Mouse (Mus musculus): ENCODE measurements at regions not wholly inside any gene's neighbourhood (a gene's known extent, or its start where the extent isn't known, plus 50 kb on each side); places are given as distances from the start of the nearest gene placed in this dataset.
"Not testable (repeated sequence)": the region's sequence is repeated elsewhere in the genome, so short reads cannot be mapped to it uniquely, and the experiment has no call there.

DNA sequence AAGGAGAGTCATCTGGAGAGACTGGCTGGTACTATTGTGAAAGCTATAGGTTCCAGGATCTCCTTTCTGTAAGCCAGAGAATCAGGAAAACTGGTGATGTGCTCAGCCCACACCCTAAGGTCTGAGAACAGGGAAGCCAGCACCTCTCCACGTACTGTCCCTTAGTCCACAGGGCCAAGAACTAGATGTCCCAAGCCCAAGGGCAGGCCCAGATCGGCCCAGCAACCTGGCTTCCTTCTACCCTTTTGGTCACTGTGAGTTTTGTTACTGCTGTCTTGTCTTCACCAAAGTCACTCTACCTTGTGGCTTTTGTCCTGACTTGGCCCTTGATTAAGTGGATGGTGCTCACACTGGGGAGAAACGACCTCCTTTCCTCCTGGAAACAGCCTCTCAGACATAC lies 107.8 kb upstream of the Spata13 start:
- no peak for DNase-seq (ENCODE audit: low read depth, low spot score)

DNA sequence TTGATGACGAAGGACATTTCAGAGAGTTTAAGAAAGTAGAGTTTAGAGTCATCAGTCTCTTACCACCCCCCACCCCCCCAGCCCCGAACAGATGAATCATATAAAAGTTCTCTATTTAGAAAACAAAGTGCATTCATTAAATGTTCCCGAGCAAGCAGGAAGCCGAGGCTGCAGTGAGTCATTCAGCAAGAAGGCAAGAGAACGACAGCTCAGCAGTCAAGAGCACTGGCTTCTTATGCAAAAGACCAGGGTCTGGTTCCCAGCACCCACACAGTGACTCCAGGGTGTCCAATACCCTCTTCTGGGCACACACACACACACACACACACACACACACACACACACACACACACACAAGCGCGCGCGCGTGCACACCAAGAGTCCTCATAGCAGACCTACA lies 107.0 kb upstream of the Spata13 start:
- DNase-seq (ENCODE audit: low read depth, low spot score) = no peak

DNA sequence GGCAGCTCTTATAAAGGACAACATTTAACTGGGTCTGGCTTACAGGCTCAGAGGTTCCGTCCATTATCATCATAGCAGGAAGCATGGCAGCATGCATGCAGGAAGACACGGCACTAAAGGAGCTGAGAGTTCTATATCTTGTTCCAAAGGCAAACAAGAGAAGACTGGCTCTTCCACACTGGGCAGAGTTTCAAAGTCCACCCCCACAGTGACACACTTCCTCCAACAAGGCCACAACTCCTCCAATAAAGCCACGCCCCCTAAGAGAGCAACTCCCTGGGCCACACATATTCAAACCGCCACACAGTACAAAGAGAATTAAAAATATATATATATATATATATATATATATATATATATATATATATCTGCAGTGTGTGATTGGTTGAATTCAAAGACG lies 105.8 kb upstream of the Spata13 start:
- no peak for DNase-seq (ENCODE audit: low read depth, low spot score)

DNA sequence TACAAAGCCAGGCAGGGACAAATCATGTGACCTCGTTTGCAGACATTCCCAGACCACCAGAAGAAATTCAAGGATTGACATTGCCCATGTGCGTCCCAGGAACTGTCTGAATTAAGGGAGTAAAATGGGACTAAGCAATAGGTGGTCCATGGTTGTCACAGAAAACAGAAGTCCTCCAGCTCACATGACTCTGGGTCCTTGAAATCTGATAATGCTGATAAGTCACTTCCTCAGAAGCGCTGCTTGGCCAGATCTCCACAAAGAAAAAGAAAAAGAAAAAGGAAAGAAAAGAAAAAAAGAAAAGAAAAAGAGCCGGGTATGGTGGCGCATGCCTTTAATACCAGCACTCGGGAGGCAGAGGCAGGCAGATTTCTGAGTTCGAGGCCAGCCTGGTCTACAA lies 105.3 kb upstream of the Spata13 start:
- DNase-seq (ENCODE audit: low read depth, low spot score) = no peak

DNA sequence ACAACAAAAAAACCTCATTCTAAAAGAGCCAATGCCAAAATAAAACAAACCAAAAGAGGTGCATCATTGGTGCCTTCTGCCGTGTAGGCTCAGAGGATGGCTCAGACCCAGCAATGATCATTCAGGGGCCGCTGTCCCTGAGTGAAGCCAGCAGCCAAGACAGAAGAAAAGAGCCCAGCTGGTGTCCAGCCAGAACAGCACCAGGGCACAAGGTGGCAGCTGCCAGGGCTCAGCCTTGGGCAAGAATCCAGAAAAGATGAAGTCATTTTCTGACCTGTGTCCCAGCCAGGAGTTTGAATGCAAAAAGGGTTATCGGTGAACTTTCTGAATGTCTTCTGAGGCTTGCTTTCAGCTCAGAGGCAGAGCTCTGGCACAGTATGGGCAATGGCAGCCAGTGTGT lies 104.8 kb upstream of the Spata13 start:
- DNase-seq (ENCODE audit: low read depth, low spot score) = no peak

DNA sequence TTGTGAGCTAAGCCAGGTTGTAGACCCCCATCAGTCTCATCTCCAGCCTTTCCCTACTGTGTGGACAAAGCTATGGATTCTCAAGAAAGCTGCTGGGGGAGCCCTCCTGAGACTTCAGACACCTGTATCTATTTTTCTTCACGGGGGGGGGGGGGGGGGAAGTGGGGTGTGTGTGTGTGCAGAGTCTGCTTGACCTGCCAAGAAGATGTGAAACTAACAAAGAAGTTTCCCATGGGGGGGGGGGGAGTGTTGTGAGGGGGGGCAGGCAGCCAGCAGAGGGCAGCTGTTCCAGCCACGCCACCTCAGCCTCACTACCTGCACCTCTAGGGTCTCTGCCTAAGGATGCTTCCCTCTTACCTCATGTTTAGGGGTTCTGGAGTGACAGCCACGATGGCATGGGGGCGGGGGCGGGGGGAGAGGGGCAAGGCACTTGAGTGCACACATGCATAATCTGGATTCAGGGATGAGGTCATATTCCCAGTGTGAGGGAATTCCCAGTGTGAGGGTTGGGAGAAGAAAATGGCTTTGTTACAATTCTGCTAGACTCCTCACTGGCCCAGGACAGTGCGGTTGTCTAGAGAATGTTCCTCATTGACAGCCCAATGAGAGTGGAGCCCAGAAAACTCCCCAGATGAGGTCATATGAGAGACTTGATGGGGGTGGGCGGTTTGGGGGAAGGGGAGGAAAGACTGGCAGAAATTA lies 104.0 kb upstream of the Spata13 start:
- no peak for DNase-seq (ENCODE audit: low read depth, low spot score)

DNA sequence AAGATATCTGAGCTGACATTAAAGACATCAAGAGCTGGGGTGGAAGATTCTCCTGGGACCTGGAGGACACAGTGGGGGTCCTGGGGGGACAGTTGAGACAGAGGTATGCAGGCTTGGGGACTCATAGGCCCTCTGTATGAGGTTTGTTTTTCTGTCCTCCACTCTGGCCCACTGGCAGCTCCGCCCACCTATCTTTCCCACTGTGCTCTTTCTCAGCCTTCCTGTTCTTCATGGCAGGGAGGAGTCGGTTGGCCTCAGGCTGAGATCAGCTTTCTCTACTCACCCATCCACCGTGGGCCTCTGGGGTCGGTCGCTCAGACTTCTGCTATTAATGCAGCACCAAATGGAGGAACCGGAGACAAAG lies 103.5 kb upstream of the Spata13 start:
- DNase-seq (ENCODE audit: low read depth, low spot score) = no peak

DNA sequence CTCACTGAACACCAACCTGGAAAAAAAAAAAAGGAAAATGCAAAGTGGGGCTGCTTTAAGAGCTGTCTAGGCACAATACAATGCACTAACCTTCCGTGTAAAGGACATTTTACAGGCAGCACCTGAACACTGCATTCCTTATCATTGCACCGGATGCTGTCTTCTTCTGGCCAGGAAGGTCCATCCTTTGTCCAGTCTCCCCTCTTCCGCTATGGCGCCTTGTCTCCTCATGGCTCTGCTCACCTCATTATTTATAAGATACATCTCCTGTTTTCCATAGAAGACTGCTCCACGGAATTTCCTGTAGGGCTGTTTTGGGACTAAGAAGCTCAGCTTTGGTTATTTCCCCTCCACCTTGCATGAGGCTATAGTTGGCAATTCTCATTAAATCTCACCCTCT lies 102.8 kb upstream of the Spata13 start:
- DNase-seq (ENCODE audit: low read depth, low spot score) = no peak

DNA sequence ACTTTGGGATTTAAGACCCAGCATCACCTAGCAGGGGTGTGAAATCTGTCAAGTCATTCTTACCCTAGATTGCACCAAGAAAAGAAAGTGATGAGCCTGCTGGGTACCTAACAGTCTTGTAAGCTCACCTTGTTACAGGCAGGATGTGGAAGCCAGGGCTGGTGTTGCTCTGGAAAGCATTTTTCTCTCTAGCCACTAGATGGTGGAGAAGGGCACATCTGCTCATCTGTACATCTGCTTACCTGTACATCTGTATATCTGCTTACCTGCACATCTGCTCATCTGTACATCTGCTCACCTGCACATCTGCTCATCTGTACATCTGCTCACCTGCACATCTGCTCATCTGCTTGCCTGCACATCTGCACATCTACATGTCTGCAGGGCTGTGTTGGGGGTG lies 102.0 kb upstream of the Spata13 start:
- DNase-seq (ENCODE audit: low read depth, low spot score) = no peak

DNA sequence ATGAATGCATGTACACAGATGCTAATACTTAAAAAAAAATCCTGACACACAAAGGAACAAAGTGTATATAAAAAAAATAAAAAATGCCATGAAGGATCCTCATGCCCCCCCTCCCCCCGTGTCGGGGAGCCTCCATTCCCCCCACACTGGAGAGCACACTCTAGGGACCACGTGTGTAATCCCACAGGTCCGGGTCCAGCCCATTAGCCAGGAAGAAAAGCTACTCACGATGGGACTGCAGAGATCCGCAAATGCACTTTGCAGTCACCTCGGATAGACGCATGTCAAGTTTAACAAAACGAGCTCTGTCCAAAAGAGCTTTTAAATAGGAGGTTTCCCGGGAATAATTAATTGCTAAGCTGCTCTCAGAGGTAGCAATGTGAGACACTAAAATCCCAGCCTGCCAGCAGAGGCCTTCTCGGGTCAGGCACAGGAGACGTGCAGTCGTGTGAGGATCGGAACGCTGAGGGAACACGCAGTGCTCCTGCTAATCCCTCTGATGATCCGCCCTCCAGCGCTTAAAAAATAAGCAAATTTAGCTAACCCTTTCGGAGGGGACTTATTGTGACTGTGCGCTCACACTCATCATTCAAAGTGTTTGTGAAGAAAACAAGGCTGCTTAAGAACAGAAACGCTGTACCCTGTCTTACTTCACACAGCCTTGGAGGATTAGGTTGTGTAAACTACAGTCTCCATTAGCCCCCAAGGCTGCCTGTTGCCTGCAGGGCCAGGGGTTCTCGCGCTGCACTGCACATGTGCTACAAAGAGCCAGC lies 100.2 kb upstream of the Spata13 start:
- no peak for DNase-seq (ENCODE audit: low read depth, low spot score)

DNA sequence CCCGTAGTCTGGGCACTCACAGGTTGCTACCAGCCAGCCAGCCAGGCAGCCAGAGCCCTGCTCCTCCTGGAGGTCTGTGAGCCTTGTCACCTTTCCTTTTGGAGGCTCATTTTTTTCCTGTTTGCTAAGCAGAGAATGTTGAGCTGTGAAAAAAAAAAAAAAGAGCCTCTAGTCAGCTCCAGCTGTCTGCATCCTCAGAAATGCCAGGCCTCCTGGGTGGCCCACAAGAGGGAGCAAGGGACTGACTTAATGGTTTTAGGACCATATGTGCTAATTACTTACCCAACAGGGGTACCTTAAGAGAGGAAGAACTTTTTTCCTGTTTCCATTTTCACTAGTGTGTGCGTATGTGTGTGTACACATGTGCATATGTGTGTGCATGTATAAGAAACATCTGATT lies 94.8 kb upstream of the Spata13 start:
- no peak for DNase-seq (ENCODE audit: low read depth, low spot score)

DNA sequence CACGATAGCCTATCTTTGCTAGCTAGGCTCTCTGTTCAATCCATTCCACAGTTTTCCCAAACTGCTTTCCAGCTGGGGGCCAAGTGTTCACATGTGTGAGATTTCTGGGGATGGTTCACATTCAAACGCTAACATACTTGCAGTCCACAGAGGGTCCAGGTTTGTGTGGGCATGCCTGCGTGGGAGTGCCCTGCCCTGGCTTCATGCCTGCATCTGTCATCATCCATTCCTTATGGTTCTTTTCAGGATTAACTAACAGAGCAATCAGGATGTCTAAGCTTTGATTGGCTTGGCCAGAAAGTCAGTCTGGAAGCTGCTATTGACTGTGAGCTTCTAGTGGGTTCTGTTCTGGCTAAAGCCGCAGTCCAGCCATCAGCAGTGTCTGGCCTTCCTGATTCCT lies 93.7 kb upstream of the Spata13 start:
- DNase-seq (ENCODE audit: low read depth, low spot score) = no peak

DNA sequence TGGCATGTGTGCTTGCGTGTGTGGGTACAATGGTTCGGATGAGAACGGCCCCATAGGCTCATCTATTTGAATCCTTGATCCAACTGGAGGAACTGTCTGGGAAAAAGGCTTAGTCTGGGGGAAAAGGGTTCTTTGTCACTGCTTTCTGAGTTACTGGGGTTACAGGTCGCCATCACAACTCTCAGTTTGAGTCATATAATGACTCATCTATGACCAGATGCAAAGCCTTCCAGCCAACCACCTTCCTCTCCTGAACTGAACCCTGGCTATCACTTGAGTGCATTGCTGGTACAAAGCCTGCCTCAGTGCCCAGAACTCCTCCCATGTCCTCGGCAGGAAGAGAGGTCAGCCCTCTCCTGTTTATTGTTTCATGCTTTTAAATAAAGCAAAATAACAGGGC lies 92.2 kb upstream of the Spata13 start:
- no peak for DNase-seq (ENCODE audit: low read depth, low spot score)

DNA sequence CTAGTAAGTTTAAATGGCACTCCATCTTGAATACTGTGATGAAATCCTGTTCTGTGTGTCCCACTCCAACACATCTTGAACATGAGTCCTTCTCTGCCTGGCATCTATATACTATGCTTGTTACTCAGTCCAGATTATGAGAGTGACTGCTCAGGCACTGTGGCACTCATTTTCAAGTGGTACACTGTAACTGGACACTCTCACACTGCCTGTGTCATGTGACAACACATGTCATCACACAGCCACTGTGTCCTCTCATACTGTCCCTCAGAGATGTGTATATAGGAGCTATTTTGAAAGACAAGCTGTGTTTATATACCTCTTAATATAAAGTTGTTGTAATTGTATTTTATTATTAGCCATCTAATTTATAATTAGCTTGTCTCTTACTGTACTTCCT lies 89.0 kb upstream of the Spata13 start:
- no peak for DNase-seq (ENCODE audit: low read depth, low spot score)

DNA sequence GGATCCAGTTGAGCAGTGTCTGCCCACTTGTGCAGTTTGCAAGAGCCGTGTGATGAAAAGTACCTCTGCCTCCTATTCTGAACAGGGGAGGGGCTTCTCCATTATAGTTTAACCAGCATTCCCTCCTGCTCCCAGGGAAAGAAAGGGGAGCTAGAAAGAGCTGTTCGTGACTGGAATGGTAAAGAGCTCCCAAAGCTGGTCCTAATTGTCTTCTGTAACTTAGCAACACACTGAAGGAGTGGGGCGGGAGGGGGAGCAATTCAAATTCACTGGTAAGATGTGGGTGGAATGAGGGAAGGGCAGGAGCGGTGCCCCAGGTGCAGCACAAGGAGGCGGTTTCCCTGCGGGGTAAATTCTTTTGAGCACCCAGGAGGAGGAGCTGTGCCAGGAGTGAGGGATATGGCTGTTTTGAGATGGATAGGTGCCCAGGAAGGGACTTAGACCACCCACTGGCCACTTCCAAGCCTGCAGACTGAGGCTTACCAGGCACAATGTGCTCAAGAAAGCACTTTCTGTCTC lies 79.5 kb upstream of the Spata13 start:
- no peak for DNase-seq (ENCODE audit: low read depth, low spot score)

DNA sequence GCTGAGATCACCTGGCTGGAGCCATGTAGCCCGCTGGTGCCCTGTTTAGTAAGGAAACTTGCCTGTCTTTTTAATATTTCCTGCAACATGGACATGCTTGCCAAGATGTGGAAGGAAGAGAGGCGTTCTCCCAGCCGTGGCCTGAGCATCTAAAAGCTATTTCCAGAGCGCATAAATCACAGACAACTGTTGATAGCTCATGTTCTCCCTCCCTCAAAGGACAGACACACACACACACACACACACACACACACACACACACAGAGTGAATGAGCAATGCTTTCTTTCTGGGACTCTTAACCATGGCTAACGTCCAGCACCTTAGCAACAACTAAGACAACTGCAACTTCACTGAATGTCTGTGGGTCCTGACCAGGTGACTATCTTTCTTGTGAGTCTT lies 77.3 kb upstream of the Spata13 start:
- no peak for DNase-seq (ENCODE audit: low read depth, low spot score)

DNA sequence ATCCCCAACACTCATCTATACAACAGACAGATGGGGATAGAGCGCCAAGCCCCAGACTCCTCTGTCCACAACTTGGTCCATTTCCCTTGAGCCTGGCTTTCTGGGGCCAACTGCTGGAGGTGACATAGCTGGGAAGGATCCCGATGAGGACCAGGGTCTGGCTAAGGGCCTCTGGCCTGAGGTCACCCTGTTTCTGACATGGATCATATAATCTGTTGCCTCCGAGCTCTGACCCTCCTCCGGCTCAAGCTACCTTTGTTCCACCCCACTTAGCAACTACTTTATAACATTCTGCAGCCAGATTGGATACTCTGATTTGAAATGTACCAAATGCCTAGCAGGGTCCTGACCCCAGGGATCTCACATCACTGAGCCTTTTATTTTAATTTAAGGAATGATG lies 76.8 kb upstream of the Spata13 start:
- DNase-seq (ENCODE audit: low read depth, low spot score) = no peak

DNA sequence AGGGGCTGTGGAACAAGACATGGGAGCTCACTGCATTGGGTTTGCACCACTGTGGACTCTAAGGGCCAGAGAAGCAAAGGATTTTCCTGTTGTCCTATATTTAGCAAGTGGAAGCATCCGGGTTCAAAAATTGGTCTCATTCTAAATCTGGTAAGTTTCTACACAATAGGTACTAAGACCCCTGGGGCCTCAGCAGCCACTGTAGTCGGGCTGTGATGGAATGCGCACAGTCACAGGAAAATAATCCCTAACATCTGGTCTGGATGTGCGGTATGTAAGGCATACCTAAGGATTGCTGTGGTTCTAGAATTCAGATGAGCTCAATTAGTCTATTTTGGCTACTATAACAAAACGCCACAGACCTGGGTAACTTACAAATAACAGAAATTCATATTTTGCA lies 74.4 kb upstream of the Spata13 start:
- no peak for DNase-seq (ENCODE audit: low read depth, low spot score)

DNA sequence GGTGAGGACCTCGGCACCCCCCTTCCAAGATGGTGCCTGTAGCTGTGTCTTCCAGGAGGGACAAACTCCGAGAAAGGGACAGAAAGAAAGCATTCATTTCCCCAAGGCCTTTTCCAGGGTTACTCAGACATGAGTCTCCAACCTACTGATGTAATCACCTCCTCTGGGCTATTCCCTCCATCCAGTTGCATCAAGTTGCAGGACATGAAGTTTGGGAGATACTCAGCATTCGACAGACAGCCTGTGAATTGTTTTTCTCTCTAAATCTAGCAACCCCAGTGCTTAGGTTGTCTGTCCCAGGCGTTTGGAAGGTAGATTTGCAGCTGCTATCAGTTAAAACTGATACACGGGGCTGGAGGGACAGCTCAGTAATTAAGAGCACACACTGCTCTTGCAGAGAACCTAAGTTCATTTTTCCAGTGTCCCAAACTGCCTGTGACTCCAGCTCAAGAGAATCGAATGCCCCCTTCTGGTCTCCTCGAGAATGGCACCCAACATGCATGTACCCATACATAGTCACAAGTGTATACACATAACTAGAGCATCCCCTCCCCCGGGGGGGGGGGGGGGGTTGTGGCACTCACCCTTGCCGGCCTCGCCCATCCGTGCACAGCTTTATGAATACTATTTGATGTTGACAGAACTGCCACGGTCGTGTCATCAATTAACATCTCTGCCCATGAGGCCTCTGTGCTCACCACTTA lies 73.8 kb upstream of the Spata13 start:
- no peak for DNase-seq (ENCODE audit: low read depth, low spot score)

DNA sequence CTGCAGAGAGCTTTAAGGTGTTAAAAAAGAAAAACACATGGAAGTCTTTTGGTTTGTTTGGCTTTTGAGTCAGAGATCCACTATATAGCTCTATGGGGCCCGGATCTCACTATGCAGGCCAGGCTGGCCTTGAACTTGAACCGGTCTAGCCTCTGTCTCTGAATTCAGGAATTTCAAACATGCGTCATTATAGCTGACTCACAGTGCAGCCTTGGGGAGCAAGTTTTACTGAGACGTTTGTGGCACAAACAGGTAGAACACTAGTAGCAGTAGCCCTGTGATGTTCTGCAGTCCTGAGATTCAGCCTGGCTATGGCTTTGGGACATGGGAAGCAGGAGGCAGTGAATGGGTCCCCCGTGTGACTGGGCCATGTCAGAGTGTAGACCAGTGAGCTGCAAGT lies 57.5 kb upstream of the Spata13 start:
- DNase-seq (ENCODE audit: low read depth, low spot score) = no peak

DNA sequence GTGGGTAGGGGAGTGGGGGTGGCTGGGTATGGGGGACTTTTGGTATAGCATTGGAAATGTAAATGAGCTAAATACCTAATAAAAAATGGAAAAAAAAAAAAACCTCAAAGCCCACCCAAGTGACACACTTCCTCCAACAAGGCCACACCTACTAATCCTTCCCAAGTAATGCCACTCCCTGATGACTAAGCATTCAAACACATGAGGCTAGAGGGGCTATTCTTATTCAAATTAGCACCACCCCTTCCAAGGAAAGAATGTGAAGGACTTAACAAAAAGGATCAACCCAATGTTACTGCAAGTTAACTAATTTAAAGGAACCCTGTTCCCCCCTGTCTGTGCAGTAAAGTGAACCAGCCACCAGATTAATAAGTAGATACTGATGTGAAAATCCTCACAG lies 53.7 kb upstream of the Spata13 start:
- not testable (repeated sequence) for DNase-seq (ENCODE audit: low read depth, low spot score)

All from retina, postnatal 7 days (tissue).